Mouse (Mus musculus) liver, adult 10 weeks (tissue): ENCODE measurements around the gene Scg3. TPM values are rescaled to one million over a fixed set of nuclear protein-coding genes. Genes with fewer than 3 reads are reported as not detected.

Experiments
- polyA plus RNA-seq: library from polyadenylated mRNA; stranded (reverse); fragments of 350-450 nt; fragmentation: Illumina TruSeq; extraction: RNeasy Lipid Tissue Mini Kit (QIAGEN cat#74804); gene quantifications from one replicate; pipeline ENCODE4 v1.2.3, GENCODE M21; 2014; ENCODE audit warnings: low read depth, low replicate concordance

Scg3 gene
- not detected for polyA plus RNA-seq

DNA sequence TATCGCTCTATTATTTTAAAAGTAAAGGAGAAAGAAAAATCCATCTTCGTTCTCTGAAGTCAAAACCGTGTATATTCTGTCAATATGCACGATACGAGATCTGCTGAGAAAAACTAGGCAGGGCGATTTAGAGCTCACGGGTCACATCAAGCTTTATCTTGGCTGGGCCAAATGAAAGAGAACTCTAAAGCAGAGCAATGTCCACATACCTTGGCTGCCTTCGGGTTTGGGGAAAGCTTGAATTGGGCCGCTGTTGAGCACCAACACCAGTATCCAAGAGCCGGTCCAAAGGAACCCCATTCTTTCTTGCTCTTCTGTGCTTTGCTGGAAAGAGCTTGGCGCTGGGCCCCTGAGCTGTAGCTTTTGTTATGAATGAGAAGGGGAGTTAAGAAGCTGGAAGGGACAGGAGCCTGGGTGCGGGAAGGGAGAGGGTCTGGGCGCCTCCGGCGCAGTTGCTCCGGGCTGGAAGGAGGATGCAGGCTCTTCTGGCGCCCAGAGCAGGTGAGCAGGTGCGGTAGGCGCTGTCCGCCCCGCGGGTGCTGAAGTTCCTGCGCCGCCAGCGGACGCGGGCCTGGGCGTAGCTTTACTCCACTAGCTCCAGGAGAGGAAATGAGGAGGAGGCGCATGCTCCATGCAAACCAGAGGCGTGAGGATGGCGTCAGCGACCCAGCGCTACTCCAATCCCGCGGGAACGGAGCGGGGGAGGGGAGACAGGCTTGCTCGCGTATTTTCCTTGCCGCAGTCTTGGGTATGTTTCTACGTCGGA is at the start of gene Scg3:
TSS of gene Scg3 (minus strand) at position 631 of the 766 bp plus-strand sequence.

DNA sequence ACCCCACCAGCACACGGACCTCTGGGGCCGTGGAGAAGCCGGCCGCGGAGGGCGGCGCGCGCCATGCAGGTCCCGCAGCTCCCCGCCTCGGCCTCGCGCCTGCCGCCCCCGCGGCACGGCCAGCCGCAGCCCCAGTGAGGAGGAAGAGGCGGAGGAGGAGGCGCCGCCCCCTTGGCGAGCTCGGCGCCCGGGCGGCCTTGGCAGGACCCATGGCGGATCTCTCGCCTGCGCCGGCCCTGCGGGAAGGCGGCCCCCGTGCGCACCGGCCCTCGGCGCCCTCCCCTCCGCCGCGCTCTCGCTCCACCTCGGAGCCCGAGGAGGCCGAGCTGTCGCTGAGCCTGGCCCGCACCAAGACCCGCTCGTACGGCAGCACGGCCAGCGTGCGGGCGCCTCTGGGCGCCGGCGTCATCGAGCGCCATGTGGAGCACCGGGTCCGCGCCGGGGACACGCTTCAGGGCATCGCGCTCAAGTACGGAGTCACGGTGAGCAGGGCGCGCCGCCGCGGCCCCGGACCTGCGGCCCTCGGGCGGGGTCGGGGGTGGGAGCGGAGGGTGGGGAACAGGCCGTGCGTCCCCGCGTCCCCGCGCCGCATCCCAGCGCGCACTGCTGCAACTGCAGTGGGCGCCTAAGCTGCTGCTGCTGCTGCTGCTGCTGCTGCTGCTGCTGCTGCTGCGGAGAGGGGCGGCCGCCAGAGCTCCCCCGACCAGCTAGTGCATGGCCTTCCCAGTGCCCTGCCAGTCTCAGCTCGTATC is 58.1 kb downstream of the Scg3 start, which contains the start of gene Lysmd2:
TSS of gene Lysmd2 (plus strand) at position 186 of the 752 bp plus-strand sequence.

DNA sequence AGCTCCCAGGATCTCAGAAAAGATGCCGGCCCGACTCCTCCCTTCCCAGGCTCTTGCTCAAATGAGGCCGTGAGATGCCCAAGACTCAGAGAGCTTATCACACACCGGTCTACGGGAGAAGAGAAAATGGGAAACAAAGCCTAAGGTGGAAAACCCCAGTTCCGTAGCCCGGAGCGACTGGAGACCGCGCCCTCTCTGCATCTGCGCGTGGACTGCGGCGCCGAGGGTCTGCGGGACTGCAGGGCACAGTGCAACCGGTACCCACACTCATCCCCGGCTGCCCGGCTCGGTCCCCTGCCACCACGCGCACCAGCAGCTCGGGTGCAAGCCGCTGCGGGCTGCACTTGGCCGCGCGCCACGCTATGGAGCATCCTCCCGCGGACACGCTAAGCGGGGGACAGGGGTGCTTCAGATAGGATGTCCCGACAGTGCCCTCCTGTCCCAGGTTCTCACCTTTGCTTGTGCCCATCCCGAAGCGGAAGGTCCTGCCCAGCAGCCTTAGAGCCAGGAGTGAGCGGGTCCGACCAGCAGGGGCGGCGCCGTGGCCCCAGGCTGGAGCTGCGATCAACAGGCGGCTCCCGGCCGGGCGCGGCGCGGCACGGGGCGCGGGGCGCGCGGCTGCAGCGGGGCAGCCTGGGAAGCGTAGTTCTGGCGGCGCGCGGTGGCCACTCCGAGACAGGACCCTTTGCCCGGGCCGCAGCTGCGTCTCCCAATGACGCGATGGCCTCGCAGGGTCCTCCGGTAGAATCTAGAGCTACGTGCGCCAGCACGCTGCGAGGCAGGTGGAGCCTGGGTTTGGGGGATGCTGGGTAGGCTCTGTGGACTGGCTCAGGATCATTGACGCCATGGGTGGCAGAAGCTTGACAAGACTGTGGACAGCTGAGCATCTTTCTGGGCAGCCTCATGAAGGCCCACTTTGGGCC is 73.0 kb downstream of the Scg3 start, which contains the start of gene Tmod2:
TSS of gene Tmod2 (minus strand) at position 755 of the 923 bp plus-strand sequence.

Other genes with a start within 250 kb of the Scg3 start
- 16.8 TPM for gene Leo1, start 242.5 kb downstream of the Scg3 start, polyA plus RNA-seq
- gene Tmod3, start 124.4 kb downstream of the Scg3 start, polyA plus RNA-seq: 26.1 TPM
- 0.08 TPM for gene Tmod2, start 72.7 kb downstream of the Scg3 start, polyA plus RNA-seq
- gene Lysmd2, start 58.3 kb downstream of the Scg3 start, polyA plus RNA-seq: 1.6 TPM
- 15.5 TPM for gene Bmp5, start 91.3 kb upstream of the Scg3 start, polyA plus RNA-seq